Mouse (Mus musculus) G1E (cell line): Measurements from ENCODE around the gene Bptf.

Experiments
- CTCF ChIP-seq: IDR thresholded peaks from 2 replicates; pipeline ENCODE4 v1.5.1; 2012; ENCODE audit warnings: low read depth, low read length, inconsistent platforms, mixed read lengths
- GATA1 ChIP-seq: IDR thresholded peaks from 2 replicates; pipeline ENCODE4 v1.6.1; 2012; ENCODE audit warnings: borderline replicate concordance, low read length, inconsistent platforms, mixed read lengths
- POLR2AphosphoS5 ChIP-seq: IDR thresholded peaks from 2 replicates; pipeline ENCODE4 v1.6.1; 2012; ENCODE audit warnings: low read depth, low read length, inconsistent platforms; ENCODE audit not compliant: insufficient replicate concordance
- TAL1 ChIP-seq: conservative IDR thresholded peaks from 2 replicates; pipeline ENCODE4 v1.6.1; 2012; ENCODE audit warnings: low read depth, low read length, inconsistent platforms, mixed read lengths

DNA sequence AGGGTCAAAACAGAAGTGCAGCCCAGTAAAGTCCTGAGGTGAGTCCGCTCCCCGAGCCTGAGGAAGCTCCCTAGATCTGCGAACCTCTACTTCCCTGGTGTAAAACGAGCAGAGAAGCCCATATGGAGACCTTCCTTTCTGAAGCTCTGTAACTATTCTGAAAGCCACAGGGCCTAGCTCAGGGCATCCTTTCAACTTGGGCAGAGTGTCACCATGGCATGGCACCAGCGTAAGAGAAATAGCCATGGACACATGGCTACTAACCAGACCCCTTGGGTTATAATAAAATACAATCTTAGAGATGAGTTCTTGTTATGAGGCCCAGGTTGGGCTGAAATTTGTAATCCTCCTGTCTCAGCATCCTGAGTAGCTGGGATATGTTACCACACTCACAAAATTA lies 35.0 kb downstream of the Bptf start:
- no peak for TF ChIP-seq CTCF
- TF ChIP-seq POLR2AphosphoS5: no peak
- TF ChIP-seq TAL1: no peak
- no peak for TF ChIP-seq GATA1
